Mouse (Mus musculus) pancreas, adult 10 weeks (tissue): ENCODE measurements around the gene Lrrc10b. TPM values are rescaled to one million over a fixed set of nuclear protein-coding genes. Genes with fewer than 3 reads are reported as not detected.

Source experiments
- polyA plus RNA-seq: library from polyadenylated mRNA; stranded (reverse); fragments of 350-450 nt; fragmentation: Illumina TruSeq; extraction: RNeasy Lipid Tissue Mini Kit (QIAGEN cat#74804); gene quantifications from one replicate; pipeline ENCODE4 v1.2.3, GENCODE M21; 2015; ENCODE audit warnings: low read depth, low replicate concordance; ENCODE audit not compliant: insufficient read depth

The Lrrc10b gene
- polyA plus RNA-seq: 2.6 TPM

DNA sequence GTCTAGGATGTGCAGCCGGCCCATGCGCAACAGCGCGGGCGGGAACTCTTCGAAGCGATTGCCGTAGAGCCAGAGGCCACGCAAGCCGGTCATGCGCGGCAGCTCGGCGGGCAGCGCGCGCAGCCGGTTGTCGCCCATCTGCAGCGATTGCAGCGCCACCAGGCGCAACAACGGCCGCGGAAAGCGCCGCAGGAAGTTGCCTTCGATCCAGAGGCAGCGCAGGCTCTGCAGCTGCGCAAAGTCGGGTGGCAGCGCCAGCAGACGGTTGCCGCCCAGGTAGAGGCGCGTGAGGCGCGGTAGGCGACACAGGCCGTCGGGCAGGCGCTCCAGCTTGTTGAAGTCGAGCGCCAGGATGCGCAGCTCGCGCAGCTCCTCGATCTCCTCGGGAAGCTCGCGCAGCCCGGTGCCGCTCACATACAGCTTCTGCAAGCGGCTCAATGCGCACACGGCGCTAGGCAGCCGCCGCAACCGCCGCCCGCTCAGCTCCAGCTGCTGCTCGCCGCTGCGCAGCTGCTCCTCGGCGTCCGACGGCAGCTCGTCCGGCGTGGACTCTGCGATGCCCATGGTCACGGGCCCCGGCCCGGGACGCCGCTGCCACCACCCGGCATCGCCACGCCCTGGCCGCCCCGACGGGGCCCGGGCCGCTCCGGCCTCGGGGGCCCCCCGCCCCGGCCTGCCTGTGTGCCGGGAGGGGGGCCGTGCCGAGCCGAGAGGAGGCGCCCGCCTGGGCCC, at the start of gene Lrrc10b:
Gene Lrrc10b (minus strand): TSS at position 722 of the 732 bp plus-strand sequence.

DNA sequence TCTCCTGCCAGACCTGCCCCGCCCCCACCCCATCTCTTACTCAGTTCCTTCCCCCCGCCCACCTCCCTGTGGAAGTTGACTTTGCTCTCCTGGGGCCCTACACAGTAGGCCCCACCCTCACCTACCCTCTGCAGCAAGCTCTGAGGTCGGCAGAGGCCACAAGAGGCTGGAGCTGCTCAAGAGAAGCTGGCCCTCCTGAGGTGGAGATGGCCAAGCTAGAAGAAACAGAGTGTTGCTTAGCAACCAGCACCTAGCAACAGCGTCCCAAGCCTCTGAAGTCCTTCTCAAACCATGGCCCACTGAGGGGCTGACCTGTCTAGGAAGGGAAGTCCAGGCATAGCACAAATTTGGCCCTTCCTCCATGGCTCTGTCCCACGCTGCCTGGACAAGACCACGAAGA, 25.4 kb upstream of the Lrrc10b start, which contains the start of gene Ppp1r32:
Gene Ppp1r32 (minus strand): TSS at position 226 of the 400 bp plus-strand sequence.

Other genes starting within 250 kb of the Lrrc10b start
- gene Myrf, start 216.7 kb downstream of the Lrrc10b start, polyA plus RNA-seq: 14.7 TPM
- 8.8 TPM for gene Dagla, start 152.6 kb downstream of the Lrrc10b start, polyA plus RNA-seq
- gene Syt7, start 68.4 kb downstream of the Lrrc10b start, polyA plus RNA-seq: 5.5 TPM
- gene Ppp1r32, start 25.5 kb upstream of the Lrrc10b start, polyA plus RNA-seq: not detected
- gene Cpsf7, start 67.8 kb upstream of the Lrrc10b start, polyA plus RNA-seq: 20.4 TPM
- 6.8 TPM for gene Sdhaf2, start 68.7 kb upstream of the Lrrc10b start, polyA plus RNA-seq
- gene Tmem216, start 98.8 kb upstream of the Lrrc10b start, polyA plus RNA-seq: 4.2 TPM
- gene Cyb561a3, start 119.7 kb upstream of the Lrrc10b start, polyA plus RNA-seq: 5.5 TPM
- 2.2 TPM for gene Tmem138, start 119.9 kb upstream of the Lrrc10b start, polyA plus RNA-seq
- 37.8 TPM for gene Ddb1, start 147.9 kb upstream of the Lrrc10b start, polyA plus RNA-seq
- gene Tkfc, start 148.2 kb upstream of the Lrrc10b start, polyA plus RNA-seq: 3.4 TPM
- not detected for gene Vwce, start 176.7 kb upstream of the Lrrc10b start, polyA plus RNA-seq
- gene Pga5, start 220.6 kb upstream of the Lrrc10b start, polyA plus RNA-seq: not detected
- gene Vps37c, start 231.3 kb upstream of the Lrrc10b start, polyA plus RNA-seq: 9.0 TPM